Mouse (Mus musculus): ENCODE results near the gene Ttc30a2. TPM values are rescaled to one million over a fixed set of nuclear protein-coding genes. Genes with fewer than 3 reads are reported as not detected.
"Not testable (repeated sequence)": the region's sequence is repeated elsewhere in the genome, so short reads cannot be mapped to it uniquely, and the experiment has no call there.

Ttc30a2 gene
- total and polyA plus RNA-seq, 2 experiments = 0.09 to 0.18 TPM

GRCm38 (mm10) chr2:75950685-75951084, 27.3 kb downstream of the Ttc30a2 start:
- Histone ChIP-seq H3K27me3 (ENCODE audit: control insufficient read depth, insufficient read depth, low read length) (no peaks in the 10 kb centered on the region), H3K4me3 (ENCODE audit: insufficient read depth, low read depth, low read length) (no peak overlapping the region), H3K79me2 (ENCODE audit: control insufficient read depth, insufficient read depth, low read length) (no peaks in the 10 kb centered on the region), H3K9ac (ENCODE audit: low read depth, low read length) (no peak overlapping the region), H3K27ac (replicated peaks; ENCODE audit: insufficient read depth, low read depth, low read length) (no peak overlapping the region), H3K4me1 (ENCODE audit: control insufficient read depth, insufficient read depth, low read length) (no peaks in the 10 kb centered on the region), H3K36me3 (ENCODE audit: control insufficient read depth, insufficient read depth, low read length) (no peaks in the 10 kb centered on the region)
- DNase-seq (ENCODE audit: extremely low read depth, low read depth, low spot score) = no peak
- 86% methylated on average over 8 of the region's 8 CpGs for WGBS
- TF ChIP-seq CTCF (IDR thresholded peaks at IDR 0.05; ENCODE audit: low read depth, low read length) (no peak), POLR2A (IDR thresholded peaks at IDR 0.05; ENCODE audit: extremely low read depth, insufficient read depth, low read length) (no peak)

- Histone ChIP-seq H3K4me1 (ENCODE audit: control insufficient read depth, insufficient read depth, low read length) (peaks cover 6% of the 10 kb centered on the region; the same call in 1 of the 2 replicates), H3K27ac (replicated peaks; ENCODE audit: insufficient read depth, low read depth, low read length) (peak within 1 kb of the TSS; percentile 1; the same call in 1 of the 2 replicates), H3K9ac (ENCODE audit: low read depth, low read length) (peak within 1 kb of the TSS; percentile 49), H3K4me3 (ENCODE audit: insufficient read depth, low read depth, low read length) (peak within 1 kb of the TSS; percentile 53), H3K79me2 (ENCODE audit: control insufficient read depth, insufficient read depth, low read length) (no peaks in the 10 kb centered on the region; the same call in 1 of the 2 replicates), H3K36me3 (ENCODE audit: control insufficient read depth, insufficient read depth, low read length) (no peaks in the 10 kb centered on the region), H3K27me3 (ENCODE audit: control insufficient read depth, insufficient read depth, low read length) (no peaks in the 10 kb centered on the region)
- no peak for TF ChIP-seq CTCF (IDR thresholded peaks at IDR 0.05; ENCODE audit: low read depth, low read length)
- no peak for TF ChIP-seq POLR2A (IDR thresholded peaks at IDR 0.05; ENCODE audit: extremely low read depth, insufficient read depth, low read length)
- peak; percentile 80 for DNase-seq (ENCODE audit: extremely low read depth, low read depth, low spot score)
- 3% methylated on average over 42 of the region's 42 CpGs for WGBS
These were observed 39.6 kb downstream of the Ttc30a2 start, which contains the start of gene Ttc30b for GRCm38 (mm10) chr2:75938117-75939063. Gene Ttc30b, minus strand, starts transcription at chr2:75938585.

DNA sequence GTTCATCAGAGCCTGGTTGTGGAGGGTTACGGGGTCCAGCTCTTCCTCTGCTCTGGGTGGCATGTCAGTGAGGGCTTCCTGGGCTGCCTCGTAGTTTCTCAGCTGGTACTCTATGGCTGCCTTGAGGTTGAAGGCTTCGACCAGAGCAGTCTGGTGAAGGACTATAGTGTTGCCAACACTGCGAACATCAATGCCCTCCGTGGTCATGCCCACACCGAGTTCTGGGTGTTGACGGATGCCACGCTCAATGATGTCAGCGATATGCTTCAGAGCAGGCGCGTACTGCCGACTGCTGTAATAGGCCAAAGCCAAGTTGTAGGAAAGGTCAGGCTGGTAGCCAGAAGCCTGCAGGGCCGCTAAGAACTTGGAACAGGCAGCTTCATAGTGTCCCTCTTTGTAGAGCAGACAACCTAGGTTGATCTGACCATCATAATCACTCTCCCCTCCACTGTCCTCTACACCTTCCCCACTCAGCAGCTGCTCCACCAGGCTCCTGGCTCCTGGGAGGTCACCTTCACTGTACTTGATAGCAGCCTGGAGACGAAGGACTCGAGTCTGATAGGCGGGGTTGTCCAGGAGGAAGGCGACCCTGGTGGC, 40.4 kb downstream of the Ttc30a2 start:
- H3K9ac ChIP-seq (ENCODE audit: low read depth, low read length) = peak overlapping the region; percentile 25
- peak; percentile 29 for DNase-seq (ENCODE audit: extremely low read depth, low read depth, low spot score)
- peak overlapping the region; percentile 53; the same call in 1 of the 2 replicates for H3K4me3 ChIP-seq (ENCODE audit: insufficient read depth, low read depth, low read length)

GRCm38 (mm10) chr2:75936685-75937084, 41.3 kb downstream of the Ttc30a2 start:
- H3K27ac ChIP-seq (replicated peaks; ENCODE audit: insufficient read depth, low read depth, low read length); H3K27me3 ChIP-seq (ENCODE audit: control insufficient read depth, insufficient read depth, low read length); H3K9ac ChIP-seq (ENCODE audit: low read depth, low read length); H3K36me3 ChIP-seq (ENCODE audit: control insufficient read depth, insufficient read depth, low read length); H3K4me1 ChIP-seq (ENCODE audit: control insufficient read depth, insufficient read depth, low read length); DNase-seq (ENCODE audit: extremely low read depth, low read depth, low spot score); H3K4me3 ChIP-seq (ENCODE audit: insufficient read depth, low read depth, low read length); H3K79me2 ChIP-seq (ENCODE audit: control insufficient read depth, insufficient read depth, low read length): not testable (repeated sequence)
- 86% methylated on average over 2 of the region's 2 CpGs for WGBS

More for the DNA sequence above, 40.4 kb downstream of the Ttc30a2 start:
- H3K4me1 ChIP-seq (ENCODE audit: control insufficient read depth, insufficient read depth, low read length); H3K27ac ChIP-seq (replicated peaks; ENCODE audit: insufficient read depth, low read depth, low read length); H3K27me3 ChIP-seq (ENCODE audit: control insufficient read depth, insufficient read depth, low read length); H3K36me3 ChIP-seq (ENCODE audit: control insufficient read depth, insufficient read depth, low read length); H3K79me2 ChIP-seq (ENCODE audit: control insufficient read depth, insufficient read depth, low read length): not testable (repeated sequence)
- WGBS = 62% methylated on average over 16 of the region's 17 CpGs

GRCm38 (mm10) chr2:75933541-75933940, 44.4 kb downstream of the Ttc30a2 start:
- Histone ChIP-seq H3K79me2 (ENCODE audit: control insufficient read depth, insufficient read depth, low read length) (no peaks in the 10 kb centered on the region; the same call in 1 of the 2 replicates), H3K9ac (ENCODE audit: low read depth, low read length) (no peak overlapping the region), H3K27me3 (ENCODE audit: control insufficient read depth, insufficient read depth, low read length) (no peaks in the 10 kb centered on the region), H3K36me3 (ENCODE audit: control insufficient read depth, insufficient read depth, low read length) (no peaks in the 10 kb centered on the region; the same call in 1 of the 2 replicates), H3K4me1 (ENCODE audit: control insufficient read depth, insufficient read depth, low read length) (peaks cover 2% of the 10 kb centered on the region; the same call in 1 of the 2 replicates), H3K4me3 (ENCODE audit: insufficient read depth, low read depth, low read length) (no peak overlapping the region), H3K27ac (replicated peaks; ENCODE audit: insufficient read depth, low read depth, low read length) (no peak overlapping the region)
- TF ChIP-seq CTCF (IDR thresholded peaks at IDR 0.05; ENCODE audit: low read depth, low read length) (no peak), POLR2A (IDR thresholded peaks at IDR 0.05; ENCODE audit: extremely low read depth, insufficient read depth, low read length) (no peak)
- 33% methylated on average over 7 of the region's 7 CpGs for WGBS
- DNase-seq (ENCODE audit: extremely low read depth, low read depth, low spot score) = no peak

- WGBS = 93% methylated on average over 2 of the region's 2 CpGs
- no peaks in the 10 kb centered on the region for H3K4me1 ChIP-seq (ENCODE audit: control insufficient read depth, insufficient read depth, low read length)
- no peak for DNase-seq (ENCODE audit: extremely low read depth, low read depth, low spot score)
- no peaks in the 10 kb centered on the region for H3K27me3 ChIP-seq (ENCODE audit: control insufficient read depth, insufficient read depth, low read length)
- peaks cover 15% of the 10 kb centered on the region for H3K36me3 ChIP-seq (ENCODE audit: control insufficient read depth, insufficient read depth, low read length)
- TF ChIP-seq POLR2A (IDR thresholded peaks at IDR 0.05; ENCODE audit: extremely low read depth, insufficient read depth, low read length) (no peak), CTCF (IDR thresholded peaks at IDR 0.05; ENCODE audit: low read depth, low read length) (no peak)
- no peak overlapping the region for H3K9ac ChIP-seq (ENCODE audit: low read depth, low read length)
- H3K4me3 ChIP-seq (ENCODE audit: insufficient read depth, low read depth, low read length) = no peak overlapping the region
- no peaks in the 10 kb centered on the region for H3K79me2 ChIP-seq (ENCODE audit: control insufficient read depth, insufficient read depth, low read length)
- no peak overlapping the region for H3K27ac ChIP-seq (replicated peaks; ENCODE audit: insufficient read depth, low read depth, low read length)
These were observed 47.0 kb downstream of the Ttc30a2 start for GRCm38 (mm10) chr2:75930941-75931340.

Data from liver, adult 2 months (tissue).